Mouse (Mus musculus) lung, postnatal 0 days (tissue): Measurements from ENCODE around the gene Cebpg.

ENCODE experiments used
- CTCF ChIP-seq: IDR thresholded peaks from 2 replicates; pipeline ENCODE4 v1.5.1; 2016; ENCODE audit warnings: antibody characterized with exemption, mild to moderate bottlenecking
- EP300 ChIP-seq: IDR thresholded peaks from 2 replicates; pipeline ENCODE4 v1.6.1; 2016; ENCODE audit warnings: antibody characterized with exemption, mild to moderate bottlenecking, control low read depth

DNA sequence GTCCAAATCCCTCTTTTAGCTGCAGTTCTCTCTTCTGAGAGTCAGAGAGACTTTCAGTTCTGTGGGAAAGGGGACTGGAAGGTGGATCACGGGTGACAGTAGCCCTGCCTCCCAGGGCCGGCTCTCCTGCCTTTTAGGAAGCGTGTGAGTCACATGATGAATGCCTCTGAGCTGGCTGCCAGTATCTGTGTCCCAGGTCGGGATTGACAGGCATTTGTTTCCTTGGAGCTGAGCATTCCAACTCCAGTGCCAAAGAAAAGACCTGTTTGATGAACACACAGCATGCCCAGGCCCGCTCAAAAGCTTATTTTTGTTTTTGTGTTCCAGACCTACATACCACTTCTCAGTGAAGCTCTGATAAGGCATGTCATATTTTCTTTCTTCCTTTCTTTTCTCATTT is 20.3 kb upstream of the Cebpg start:
- TF ChIP-seq CTCF (no peak), EP300 (no peak)
